Mouse (Mus musculus): ENCODE results near the gene Bmt2.
A peak's percentile ranks its signal among the peaks of the same experiment; 100 is the strongest.

Bmt2 gene

DNA sequence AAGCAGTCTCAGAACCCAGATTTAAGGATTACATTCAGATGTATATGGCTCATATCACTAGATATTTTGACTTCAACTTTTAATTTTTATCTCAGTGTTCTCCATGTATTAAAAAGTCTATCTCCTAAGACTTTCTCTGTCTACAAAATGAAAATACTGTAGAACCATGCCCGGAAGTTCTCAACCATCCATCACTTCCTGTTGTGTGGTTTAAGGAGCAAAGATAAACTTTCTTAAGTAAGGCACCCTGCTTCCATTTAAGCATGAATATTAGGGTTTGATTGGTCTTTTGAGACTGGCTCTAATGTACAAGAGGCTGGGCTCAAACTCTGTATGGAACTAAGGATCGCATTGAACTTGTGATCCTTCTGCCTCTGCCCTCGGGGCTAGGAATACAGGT lies 63.2 kb downstream of the Bmt2 start:
- no peak for DNase-seq

DNA sequence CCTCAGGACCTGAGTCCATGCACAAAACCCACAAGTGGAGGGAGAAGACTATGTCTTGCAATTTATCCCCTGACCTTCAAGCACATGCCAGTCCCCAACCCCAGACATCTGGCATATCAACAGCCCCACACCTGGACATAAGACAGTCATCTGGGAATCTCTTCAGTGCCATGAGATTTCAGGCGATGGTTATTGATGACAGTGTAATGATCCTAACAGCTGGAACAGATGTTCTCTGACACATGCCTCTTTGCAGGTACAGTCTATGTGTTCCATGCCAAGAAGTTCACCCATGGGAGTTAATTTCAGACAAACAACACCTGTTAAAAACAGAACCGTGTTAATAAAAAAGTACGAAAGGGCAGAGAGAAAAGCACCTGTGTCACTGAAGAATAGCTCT lies 64.1 kb downstream of the Bmt2 start:
- DNase-seq, result no peak

DNA sequence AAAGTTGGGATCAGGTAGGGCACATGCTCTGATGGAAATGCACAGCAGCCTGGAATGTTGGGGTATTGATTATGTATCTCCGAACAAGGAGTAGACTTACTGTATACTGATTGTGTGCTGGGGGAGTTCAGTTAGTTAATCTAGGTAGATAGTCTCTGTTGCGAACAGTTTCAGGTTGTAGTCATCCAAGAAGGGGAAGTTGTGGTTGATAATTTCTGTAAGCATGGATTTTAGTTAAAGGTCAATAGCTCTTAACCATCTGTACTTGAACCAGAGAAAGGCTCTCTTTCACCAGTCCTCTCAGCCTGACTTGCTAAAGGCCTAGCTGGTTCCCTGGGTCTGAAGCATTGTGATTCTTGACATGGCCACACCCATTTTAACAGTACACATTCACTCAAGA lies 66.9 kb downstream of the Bmt2 start:
- DNase-seq, result no peak

DNA sequence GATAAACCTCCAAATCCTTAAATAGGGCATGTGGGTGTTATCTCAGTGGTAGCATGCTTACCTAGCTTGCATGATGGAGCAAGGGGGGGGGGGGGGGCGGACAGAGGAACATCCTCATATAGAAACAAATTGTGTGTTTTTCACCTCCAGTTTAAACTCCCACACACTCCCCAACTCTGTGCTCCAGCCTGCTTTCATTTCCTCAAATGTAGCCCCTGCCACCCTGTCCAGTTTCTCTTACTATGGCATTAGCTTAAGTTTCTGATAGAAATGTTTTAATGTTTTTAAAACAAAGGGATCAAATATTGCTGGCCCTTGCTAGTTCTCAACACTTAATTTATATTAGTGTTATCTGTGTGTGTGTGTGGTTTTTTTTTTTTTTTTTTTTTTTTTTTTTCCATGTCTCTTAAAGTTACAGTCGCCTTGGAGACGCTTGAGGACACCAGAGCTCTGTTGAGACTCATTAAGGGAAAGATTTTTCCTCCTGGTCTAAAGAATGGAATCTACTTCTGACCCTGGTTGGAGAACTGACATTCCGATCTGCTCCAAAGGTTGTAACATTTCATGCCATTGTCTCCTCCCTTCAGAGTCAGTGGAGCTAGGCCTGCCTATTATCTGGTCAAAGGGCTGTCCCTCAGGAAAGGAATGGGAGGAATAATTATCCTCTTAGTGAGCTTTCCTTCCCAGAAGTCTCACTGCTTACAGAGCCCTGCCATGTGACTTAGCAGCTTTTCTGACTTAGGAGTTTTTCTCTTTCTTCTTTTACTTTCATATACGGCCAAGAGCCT lies 68.2 kb downstream of the Bmt2 start:
- no peak for DNase-seq

DNA sequence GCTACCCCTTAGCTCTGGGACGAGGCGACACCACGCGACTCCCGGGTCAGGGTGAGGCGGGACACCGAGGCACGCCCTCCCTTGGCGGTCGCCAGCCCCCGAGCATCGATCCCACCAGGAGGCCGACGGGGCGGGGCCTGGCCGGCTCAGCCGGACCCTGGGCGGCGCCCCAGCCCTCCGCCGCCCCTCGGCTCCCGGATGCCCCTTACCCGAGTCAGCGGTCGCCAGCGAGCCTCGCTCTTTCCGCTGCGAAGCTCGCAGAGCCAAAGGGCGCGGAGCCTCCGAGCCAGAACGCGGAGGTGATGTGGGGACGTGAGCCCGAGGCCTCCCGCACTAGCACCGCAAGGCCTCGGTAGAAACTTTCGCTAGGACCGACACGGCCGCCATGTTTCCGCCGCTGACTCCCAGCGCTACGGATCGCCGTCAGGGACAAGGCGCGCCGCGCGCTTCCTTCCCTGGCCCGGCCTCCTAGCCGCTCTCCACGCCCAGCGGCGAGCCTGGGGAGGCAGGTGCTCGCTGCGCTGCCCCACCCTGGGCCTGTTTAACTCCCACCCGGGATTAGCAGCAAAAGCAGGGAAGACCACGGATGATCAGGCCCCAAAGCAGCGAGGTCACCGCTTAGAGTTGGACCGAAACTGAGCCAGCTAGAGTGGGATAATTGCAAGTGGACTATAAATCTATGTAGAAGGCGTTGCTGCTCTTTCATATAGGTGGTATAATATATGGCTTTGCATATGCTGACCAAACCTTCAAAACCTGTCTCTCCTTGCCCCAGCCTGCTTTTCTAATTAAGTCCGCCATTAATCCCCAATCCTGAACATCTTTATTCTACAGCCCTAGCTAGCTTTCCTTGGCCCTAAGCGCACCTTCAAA lies 69.9 kb downstream of the Bmt2 start, which contains the start of gene Tmem168:
Gene Tmem168 (minus strand): TSS at position 480 of the 873 bp plus-strand sequence.
- peak; percentile 96 to 97 for DNase-seq

DNA sequence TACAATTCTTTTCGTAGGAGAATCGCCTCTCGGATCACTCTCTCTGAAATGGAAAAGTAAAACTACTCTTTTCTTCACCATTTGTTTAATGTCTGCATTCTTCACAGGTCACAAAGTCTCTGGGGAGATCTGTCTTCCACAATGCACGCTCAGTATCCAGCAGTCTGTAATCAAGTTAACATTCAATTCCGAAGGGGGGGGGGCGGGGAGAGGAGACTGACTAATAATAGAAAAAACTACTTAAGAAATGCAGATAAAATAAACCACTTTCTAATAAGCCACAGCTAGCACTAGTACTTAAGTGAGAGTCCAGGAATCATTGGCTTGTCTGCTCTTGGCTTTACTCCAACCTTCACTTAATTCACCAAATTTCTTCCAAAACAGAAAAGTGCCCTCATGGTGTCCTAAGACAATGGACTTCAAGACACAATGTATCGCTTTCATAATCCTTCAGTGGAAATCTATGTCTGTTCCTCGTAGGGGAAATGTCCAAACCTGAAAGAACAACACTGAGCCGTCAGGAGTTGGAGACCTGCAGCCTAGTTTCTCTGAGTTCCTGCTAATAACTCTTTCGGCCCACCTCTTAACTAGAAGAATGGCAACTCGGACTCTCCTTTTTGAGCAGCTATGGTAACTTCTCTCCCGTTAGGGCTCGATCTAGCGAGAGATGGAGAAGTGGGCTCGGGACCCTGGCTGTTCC lies 70.7 kb downstream of the Bmt2 start:
- no peak for DNase-seq

DNA sequence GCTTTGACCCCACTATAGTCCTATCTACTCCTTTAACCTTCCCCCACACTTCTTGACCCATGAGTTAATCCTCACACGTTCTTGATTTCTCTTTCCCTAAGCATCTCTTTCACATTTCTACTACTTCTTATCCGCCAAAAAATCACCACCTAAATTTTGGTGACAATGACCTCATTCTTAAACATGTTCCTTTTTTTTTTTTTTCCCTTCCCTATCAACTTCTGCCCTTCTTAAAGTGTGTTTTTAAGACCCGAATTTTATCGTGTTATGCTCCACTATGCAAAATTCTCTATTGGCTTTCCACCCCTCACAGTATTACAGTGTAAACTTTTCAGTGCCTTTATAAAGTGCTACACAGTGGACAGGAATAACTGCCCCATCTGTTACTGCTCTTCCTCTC lies 71.4 kb downstream of the Bmt2 start:
- no peak for DNase-seq

DNA sequence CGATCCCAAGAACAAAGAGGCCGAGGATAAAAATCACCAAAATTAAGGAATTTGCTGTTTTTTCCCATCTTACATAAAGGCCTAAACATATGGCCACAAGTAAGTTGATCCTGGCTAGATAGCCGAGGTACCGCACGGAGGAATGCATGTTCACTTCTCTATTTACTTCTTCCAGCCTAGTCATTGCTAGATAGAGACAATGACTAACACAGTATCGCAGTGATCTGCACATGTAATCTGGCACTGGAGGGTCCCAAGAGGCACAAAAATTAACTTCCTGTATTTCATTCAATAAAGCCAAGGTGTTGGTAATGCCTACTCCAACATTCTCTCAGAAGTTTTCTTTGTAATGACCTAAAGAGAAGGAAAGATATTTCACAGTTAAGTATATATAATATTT lies 74.6 kb downstream of the Bmt2 start:
- no peak for DNase-seq

DNA sequence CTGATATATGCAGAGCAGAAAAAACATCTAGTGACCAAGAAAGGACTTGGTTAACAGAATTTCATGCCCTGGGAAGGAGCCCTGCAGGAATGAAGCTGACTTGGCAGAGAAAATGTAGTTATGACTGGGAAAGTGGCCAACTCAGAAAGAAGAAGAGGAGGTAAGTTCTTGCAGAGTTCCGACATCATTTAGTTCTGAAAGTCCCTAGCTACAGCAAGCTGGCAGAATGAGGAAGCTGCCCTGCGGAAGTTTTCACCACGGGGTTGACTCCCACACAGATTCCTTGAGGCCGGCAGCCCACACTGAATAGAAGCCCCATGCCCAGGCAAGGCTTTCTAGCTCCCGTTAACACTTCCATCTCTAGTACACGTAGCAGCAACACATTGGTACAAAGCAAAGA lies 76.2 kb downstream of the Bmt2 start:
- peak in 1 of 2 experiments; percentile 15 for DNase-seq

DNA sequence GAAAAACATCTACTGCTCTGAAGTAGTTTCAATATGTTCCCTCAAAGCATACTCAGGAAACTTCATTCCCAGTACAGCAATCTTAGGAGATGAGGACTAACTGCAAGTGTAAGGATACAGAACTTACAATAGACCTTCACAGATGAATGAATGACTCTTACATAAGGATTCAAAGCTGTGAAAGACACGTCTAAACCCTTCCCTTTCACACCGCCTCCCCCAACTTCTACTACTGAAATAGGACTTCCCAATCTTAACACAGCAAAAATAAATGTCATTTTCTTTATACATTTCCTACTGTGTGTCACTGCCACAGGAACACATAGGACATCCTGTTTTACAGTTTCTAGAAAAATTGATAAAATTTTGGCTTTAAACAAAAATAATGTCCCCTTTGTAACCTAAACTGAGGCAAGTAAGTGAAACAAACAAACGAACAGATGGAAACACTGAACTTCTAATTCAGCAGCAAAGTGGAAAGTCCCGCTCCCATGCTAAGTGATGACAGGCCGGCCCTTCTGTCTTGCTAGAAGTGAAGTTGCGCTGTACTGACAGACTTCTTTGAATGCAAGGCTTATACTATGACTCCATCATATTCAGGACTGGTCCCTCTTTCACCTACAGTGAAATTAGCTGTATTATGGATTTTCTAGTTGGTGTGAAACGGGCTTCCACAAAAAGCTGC lies 79.4 kb downstream of the Bmt2 start:
- no peak for DNase-seq

DNA sequence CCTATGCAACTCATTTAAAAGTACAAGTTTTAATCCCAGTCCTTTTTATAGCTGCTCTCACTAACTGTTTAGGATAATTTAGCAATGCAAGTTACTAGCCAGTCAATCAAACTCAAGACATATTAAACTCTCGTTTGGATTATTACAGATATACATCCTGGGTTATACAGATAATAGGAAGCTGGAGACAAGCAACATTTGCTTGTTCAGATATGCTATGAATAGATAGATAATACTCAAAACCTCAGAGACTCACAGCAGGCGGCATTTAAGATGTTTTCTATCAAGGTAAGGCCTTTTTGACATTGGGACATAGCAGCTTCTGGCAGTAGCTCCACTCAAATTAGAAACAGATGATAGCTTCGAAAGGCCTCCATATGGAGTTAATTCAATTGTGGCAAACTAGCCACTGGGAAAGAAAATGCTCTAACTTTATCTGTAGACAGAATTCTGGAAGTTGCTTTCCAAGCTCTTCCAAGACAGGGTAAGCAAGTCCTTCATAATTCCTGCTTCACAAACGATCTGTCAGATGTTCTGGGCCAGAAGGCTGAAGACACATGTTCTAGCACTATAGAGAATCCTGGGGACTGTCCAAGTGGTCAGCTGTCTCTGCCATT lies 84.9 kb downstream of the Bmt2 start:
- no peak for DNase-seq

DNA sequence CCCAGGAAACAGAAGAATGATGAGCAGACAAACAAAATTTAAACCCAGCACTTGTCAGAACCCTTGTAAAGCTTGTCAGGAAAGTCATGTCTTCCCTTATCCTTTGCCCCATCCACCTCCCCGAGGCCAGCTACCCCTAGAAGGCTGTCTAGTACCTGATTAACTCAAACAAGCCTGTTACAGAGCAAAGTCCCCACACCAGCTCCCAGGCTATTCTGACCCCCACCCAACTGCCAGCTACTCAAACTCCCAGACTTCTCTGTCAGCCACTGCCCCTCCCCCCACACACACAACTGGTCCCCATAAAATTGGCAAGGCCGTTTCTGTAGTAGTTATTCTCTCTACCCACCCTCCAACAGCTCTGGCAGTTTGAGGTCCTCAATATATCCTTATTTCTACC lies 91.2 kb downstream of the Bmt2 start:
- no peak for DNase-seq

DNA sequence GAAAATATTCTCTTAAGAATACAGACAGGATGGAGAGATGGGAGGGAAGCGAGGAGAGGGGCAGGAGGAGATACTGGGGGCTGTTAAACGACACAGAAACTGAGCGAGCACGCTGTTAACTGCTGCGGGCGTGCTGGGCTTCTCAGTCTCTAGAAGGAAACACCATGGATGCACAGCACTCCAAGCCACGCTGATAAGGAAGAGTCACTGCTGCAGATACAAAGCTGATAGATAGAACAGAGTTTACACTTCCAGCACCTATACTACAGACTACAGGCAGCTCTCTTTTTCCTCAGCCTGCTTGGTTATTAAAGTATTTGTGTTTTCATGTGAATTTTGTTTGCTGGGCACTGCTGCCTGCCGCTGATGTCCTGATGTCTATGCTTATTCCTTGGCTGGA lies 91.6 kb downstream of the Bmt2 start:
- DNase-seq, result no peak

DNA sequence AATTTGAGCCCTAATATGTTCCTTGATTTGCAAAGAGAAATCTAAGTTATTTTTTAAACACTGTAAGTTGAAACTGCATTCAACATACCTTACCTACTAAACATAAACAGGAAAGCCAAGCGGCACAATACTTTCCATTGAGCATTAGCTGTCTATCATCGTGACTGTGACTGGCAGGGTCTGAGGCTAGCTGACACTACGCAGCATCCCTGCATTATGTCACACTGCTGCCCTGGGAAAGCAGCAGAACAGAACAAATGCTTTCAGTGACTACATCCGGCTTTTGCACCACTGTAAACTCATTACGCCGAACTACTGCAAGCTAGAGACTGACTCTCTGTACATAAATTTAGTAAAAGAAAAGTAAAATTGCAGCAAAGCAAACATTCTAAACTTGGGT lies 93.0 kb downstream of the Bmt2 start:
- DNase-seq, result no peak

DNA sequence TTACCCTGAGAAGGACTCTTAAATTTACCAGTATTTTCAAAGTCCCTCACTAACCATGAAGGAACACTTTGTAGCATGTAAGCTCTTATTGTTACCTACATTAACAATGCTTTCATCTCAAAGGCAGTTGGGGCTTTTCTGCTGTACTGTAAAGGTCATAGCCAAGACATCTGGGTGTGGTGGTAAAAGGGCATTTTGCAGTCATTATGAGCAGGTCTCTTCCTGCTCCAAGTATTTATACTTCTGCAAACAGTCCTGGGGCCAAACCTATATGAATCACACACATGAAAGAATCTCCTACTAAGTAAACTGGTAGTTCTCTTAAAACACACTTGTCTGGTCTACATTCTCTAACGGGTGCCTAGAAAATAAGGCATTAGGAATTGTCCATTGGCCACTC lies 95.7 kb downstream of the Bmt2 start:
- DNase-seq, result no peak

Measured in cerebellum, postnatal 36 days (tissue).